Mouse (Mus musculus) urinary bladder, adult 2 months (tissue): Measurements from ENCODE around the gene Ssr3. TPM values are rescaled to one million over a fixed set of nuclear protein-coding genes. Genes with fewer than 3 reads are reported as not detected.

ENCODE experiments used
- polyA plus RNA-seq: library from polyadenylated mRNA; depleted of rRNA; stranded (reverse); fragments of >200 nt; gene quantifications from 2 replicates; pipeline ENCODE4 v1.2.3, GENCODE M21; 2012; rRNA removed

Gene Ssr3
- polyA plus RNA-seq, 1 experiment: 171 TPM

Other genes with a start within 250 kb of the Ssr3 start
- 16.2 and 27.5 TPM in 2 replicates for gene Tiparp, start 135.8 kb upstream of the Ssr3 start, polyA plus RNA-seq